In genomic region chr4:106798908-106799546, GRCm38 (mm10) we compare ENCODE assay signal across 9 mouse cellular contexts. TPM values are rescaled to one million over a fixed set of nuclear protein-coding genes. Genes with fewer than 3 reads are reported as not detected.
DNase-seq lines count a peak whose midpoint lies in the region; ATAC-seq and TF ChIP-seq lines count a peak whose summit lies in the region.
"Had no signal": no experiment of that assay in that cellular context is flagged by ENCODE, and none has a peak within 500 bp of the region (broad histone marks: within the 10 kb centered on the region; RNA-seq: fewer than 3 reads in every experiment).

No protein-coding gene starts in this region.

- no peak for TF ChIP-seq POLR2A in cerebellum, adult 2 months (IDR thresholded peaks at IDR 0.05; ENCODE audit: borderline replicate concordance, insufficient read depth, low read length)
- no peak for TF ChIP-seq POLR2A in lung, adult 2 months (IDR thresholded peaks at IDR 0.05; ENCODE audit: borderline replicate concordance, extremely low read depth, low read depth, low read length)
- no peak for TF ChIP-seq POLR2A in small intestine, adult 2 months (IDR thresholded peaks at IDR 0.05; ENCODE audit: low read depth, low read length)

- peak in 1 of 2 experiments; percentile 42 for DNase-seq in cerebellum, adult 2 months
- DNase-seq in lung, postnatal 10 days = peak; percentile 33
- no peak for DNase-seq in lung, adult 2 months
- no peak for DNase-seq in thymus, postnatal 10 days (ENCODE audit: low spot score in 2 of 2)
- no peak for DNase-seq in left cerebral cortex, adult 8-10 months (ENCODE audit: low spot score in 2 of 2)

- 60% methylated on average over 10 of the region's 10 CpGs for whole genome bisulfite sequencing in cerebellum, adult 2 months
- WGBS in lung, adult 2 months = 58% methylated on average over 10 of the region's 10 CpGs
- 29% methylated on average over 10 of the region's 10 CpGs for WGBS in kidney, embryonic 14.5 days
- 28% methylated on average over 10 of the region's 10 CpGs for WGBS in small intestine, adult 2 months

- peak overlapping the region; percentile 9 for H3K4me3 ChIP-seq in cerebellum, adult 2 months (replicated peaks; ENCODE audit: insufficient read depth, low read depth, low read length)
- no peak overlapping the region for H3K4me3 ChIP-seq in lung, adult 2 months (replicated peaks; ENCODE audit: extremely low read depth, low read depth, low read length)
- H3K4me3 ChIP-seq in kidney, embryonic 14.5 days (ENCODE audit: low read length) = no peak overlapping the region
- peak overlapping the region; percentile 66 for H3K4me3 ChIP-seq in small intestine, adult 2 months (ENCODE audit: low read depth, low read length)

- H3K27me3 ChIP-seq in cerebellum, adult 2 months (ENCODE audit: control insufficient read depth, insufficient read depth, low read length) = no peaks in the 10 kb centered on the region
- H3K27me3 ChIP-seq in kidney, embryonic 14.5 days (ENCODE audit: control insufficient read depth, insufficient read depth, low read length) = no peaks in the 10 kb centered on the region
- H3K27me3 ChIP-seq in small intestine, adult 2 months (ENCODE audit: control insufficient read depth, insufficient read depth, low read length) = no peaks in the 10 kb centered on the region

- no peak for TF ChIP-seq CTCF in cerebellum, adult 2 months (IDR thresholded peaks at IDR 0.05; ENCODE audit: borderline replicate concordance, insufficient read depth, low read depth, low read length)
- TF ChIP-seq CTCF in lung, adult 2 months (IDR thresholded peaks at IDR 0.05; ENCODE audit: insufficient read depth, low read length) = no peak
- no peak for TF ChIP-seq CTCF in small intestine, adult 2 months (IDR thresholded peaks at IDR 0.05; ENCODE audit: extremely low read depth, insufficient read length, insufficient replicate concordance, low read depth, low read length)

- no peaks in the 10 kb centered on the region for H3K9me3 ChIP-seq in kidney, embryonic 14.5 days (ENCODE audit: control insufficient read depth, low read length)

- H3K36me3 ChIP-seq in kidney, embryonic 14.5 days (ENCODE audit: control insufficient read depth, insufficient read depth, low read length) = no peaks in the 10 kb centered on the region
- no peaks in the 10 kb centered on the region for H3K36me3 ChIP-seq in small intestine, adult 2 months (ENCODE audit: control insufficient read depth, insufficient read depth, low read length)

- H3K4me1 ChIP-seq in cerebellum, adult 2 months (ENCODE audit: control insufficient read depth, insufficient read depth, low read length) = no peaks in the 10 kb centered on the region; the same call in 1 of the 2 replicates
- no peaks in the 10 kb centered on the region; the same call in 1 of the 2 replicates for H3K4me1 ChIP-seq in lung, adult 2 months (ENCODE audit: control insufficient read depth, insufficient read depth, low read length)
- no peaks in the 10 kb centered on the region; the same call in 1 of the 2 replicates for H3K4me1 ChIP-seq in kidney, embryonic 14.5 days (ENCODE audit: control insufficient read depth, insufficient read depth, low read length)
- peaks cover 16% of the 10 kb centered on the region for H3K4me1 ChIP-seq in small intestine, adult 2 months (ENCODE audit: control insufficient read depth, insufficient read depth, insufficient read length, low read length)

- H3K9ac ChIP-seq in kidney, embryonic 14.5 days (ENCODE audit: low read depth, low read length) = no peak overlapping the region

- peak overlapping the region; percentile 46; the same call in 1 of the 2 replicates for H3K4me2 ChIP-seq in kidney, embryonic 14.5 days (replicated peaks; ENCODE audit: low read depth, low read length)

- H3K27ac ChIP-seq in cerebellum, adult 2 months (ENCODE audit: insufficient read depth, low read length) = no peak overlapping the region
- H3K27ac ChIP-seq in kidney, embryonic 14.5 days (ENCODE audit: low read depth, low read length) = no peak overlapping the region; the same call in 1 of the 2 replicates
- peak overlapping the region; percentile 71 for H3K27ac ChIP-seq in small intestine, adult 2 months (ENCODE audit: insufficient read depth, low read depth, low read length)
- H3K27ac ChIP-seq: macrophage had no signal

- ATAC-seq in cerebellum, adult (ENCODE audit: insufficient number of reproducible peaks, low FRiP score, low TSS enrichment) = no peak
- no peak for ATAC-seq in kidney, embryonic 14.5 days (ENCODE audit: low FRiP score, low TSS enrichment)

RNA-seq across cellular contexts. Expression of gene Acot11, which starts 5.8 kb away (rescaled TPM):
- polyA plus RNA-seq in cerebellum, adult 2 months (2012; rRNA removed) = 32.5 and 32.7 TPM in 2 replicates
- polyA plus RNA-seq in lung, adult 2 months (2012; rRNA removed) = 9.8 and 18.6 TPM in 2 replicates
- polyA plus RNA-seq in kidney, embryonic 14.5 days (2014; fragmentation: Nextera tagmentation; extraction: Ambion mirVana) = 1.4 and 2.2 TPM in 2 replicates
- 24.9 and 32.1 TPM in 2 replicates for polyA plus RNA-seq in small intestine, adult 2 months (2012; rRNA removed)
- total RNA-seq in left cerebral cortex, adult 8-10 months (2022) = 10 to 100 TPM; 31.0 to 59.2 (median 51.8) TPM

Comparison
In these comparisons a context has a peak if more than half of its experiments do, and no peak if none do; other contexts are left out.
1. H3K4me3 ChIP-seq: peak in cerebellum, adult 2 months (single experiment) and small intestine, adult 2 months (single experiment); none in lung, adult 2 months (single experiment) and kidney, embryonic 14.5 days (single experiment).